Mouse (Mus musculus) liver, embryonic 15.5 days (tissue): ENCODE data around the gene Negr1. TPM values are rescaled to one million over a fixed set of nuclear protein-coding genes. Genes with fewer than 3 reads are reported as not detected.

Experiments
- ATAC-seq: fragments of 200-750 bp; cut with Nextera tagmentation; 2 replicates; pipeline ENCODE4 v1.8.0; 2017; ENCODE audit warnings: moderate number of reproducible peaks, mild to moderate bottlenecking, moderate library complexity; ENCODE audit not compliant: insufficient read depth
- H3K27ac ChIP-seq: fragments of 300-500 bp; sonication (generic); replicated peaks from 2 replicates; pipeline ENCODE4 v1.5.1; 2015; ENCODE audit warnings: mild to moderate bottlenecking, inconsistent platforms
- H3K27me3 ChIP-seq: fragments of 300-500 bp; sonication (generic); 2 replicates; pipeline ENCODE4 v1.6.1; 2015; ENCODE audit warnings: mild to moderate bottlenecking, inconsistent platforms
- H3K36me3 ChIP-seq: fragments of 300-500 bp; sonication (generic); replicated peaks from 2 replicates; pipeline ENCODE4 v1.6.1; 2015; ENCODE audit warnings: moderate library complexity, mild to moderate bottlenecking, inconsistent platforms
- H3K4me1 ChIP-seq: fragments of 300-500 bp; sonication (generic); replicated peaks from 2 replicates; pipeline ENCODE4 v1.6.1; 2015; ENCODE audit warnings: inconsistent platforms
- H3K4me2 ChIP-seq: fragments of 300-500 bp; sonication (generic); 2 replicates; pipeline ENCODE4 v1.6.1; 2015; ENCODE audit warnings: moderate library complexity, mild to moderate bottlenecking, inconsistent platforms
- H3K4me3 ChIP-seq: fragments of 300-500 bp; sonication (generic); replicated peaks from 2 replicates; pipeline ENCODE4 v1.5.1; 2015; ENCODE audit warnings: mild to moderate bottlenecking, inconsistent platforms
- H3K9ac ChIP-seq: fragments of 300-500 bp; sonication (generic); 2 replicates; pipeline ENCODE4 v1.6.1; 2015; ENCODE audit warnings: moderate library complexity, mild to moderate bottlenecking, inconsistent platforms
- H3K9me3 ChIP-seq: fragments of 300-500 bp; sonication (generic); replicated peaks from 2 replicates; pipeline ENCODE4 v1.6.1; 2016; ENCODE audit warnings: inconsistent platforms
- WGBS: fragments of 180-500 bp; shearing (Covaris S2); methylation state at CpG from one replicate; pipeline ENCODE4 v1.1.7; 2015; ENCODE audit warnings: mixed read lengths; ENCODE audit not compliant: insufficient replicate concordance; 5-methylcytosine and 5-hydroxymethylcytosine counted together
- polyA plus RNA-seq: library from polyadenylated mRNA; unstranded; fragments of >200 nt; fragmentation: Nextera tagmentation; extraction: Ambion mirVana; gene quantifications from 2 replicates; pipeline ENCODE4 v1.2.1, GENCODE M21; 2015

Negr1 gene
- polyA plus RNA-seq, 1 experiment from 2014 or later = 0.08 TPM

- H3K27me3 ChIP-seq = no peaks in the 10 kb centered on the region
- no peak overlapping the region for H3K9ac ChIP-seq
- no peaks in the 10 kb centered on the region for H3K9me3 ChIP-seq
- no peaks in the 10 kb centered on the region for H3K4me1 ChIP-seq
- H3K27ac ChIP-seq = no peak overlapping the region
- no peak overlapping the region for H3K4me2 ChIP-seq
- ATAC-seq = no peak
- whole genome bisulfite sequencing = 67% methylated on average over 1 of the region's 1 CpGs
- H3K4me3 ChIP-seq = no peak overlapping the region
- no peaks in the 10 kb centered on the region for H3K36me3 ChIP-seq
Measured at GRCm38 (mm10) chr3:156698687-156699086, 137.1 kb downstream of the Negr1 start.

GRCm38 (mm10) chr3:156703241-156703640 lies 141.6 kb downstream of the Negr1 start:
- no peak for ATAC-seq
- H3K36me3 ChIP-seq = no peaks in the 10 kb centered on the region
- no peak overlapping the region for H3K9ac ChIP-seq
- H3K27me3 ChIP-seq = no peaks in the 10 kb centered on the region
- no peaks in the 10 kb centered on the region for H3K9me3 ChIP-seq
- no peak overlapping the region for H3K4me2 ChIP-seq
- WGBS = 50% methylated on average over 1 of the region's 1 CpGs
- H3K4me1 ChIP-seq = no peaks in the 10 kb centered on the region
- no peak overlapping the region for H3K4me3 ChIP-seq
- H3K27ac ChIP-seq = no peak overlapping the region

DNA sequence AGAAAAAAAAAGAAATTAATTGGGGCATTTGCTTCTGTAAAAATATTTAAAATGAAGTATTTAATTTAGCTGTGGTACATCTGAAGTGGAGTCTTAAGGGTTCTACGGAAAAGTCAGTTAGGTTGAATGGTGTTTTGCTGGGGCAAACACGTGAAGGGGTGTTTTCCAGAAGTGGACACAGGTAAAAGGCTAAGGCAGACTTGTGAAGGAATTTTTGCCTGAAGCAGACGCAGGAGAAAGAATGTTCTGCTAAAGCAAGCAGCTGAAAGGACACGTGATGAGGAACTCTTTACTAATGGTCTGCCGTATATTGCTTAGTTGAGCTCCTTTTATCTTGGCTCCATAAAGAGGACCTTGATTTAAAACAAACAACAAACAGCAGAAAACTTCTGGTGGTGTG lies 148.6 kb downstream of the Negr1 start:
- H3K4me3 ChIP-seq = no peak overlapping the region
- no peaks in the 10 kb centered on the region for H3K36me3 ChIP-seq
- WGBS = 46% methylated on average over 5 of the region's 5 CpGs
- H3K4me2 ChIP-seq = no peak overlapping the region
- H3K9ac ChIP-seq = no peak overlapping the region
- ATAC-seq = no peak
- H3K27me3 ChIP-seq = no peaks in the 10 kb centered on the region
- no peaks in the 10 kb centered on the region for H3K9me3 ChIP-seq
- no peak overlapping the region for H3K27ac ChIP-seq
- no peaks in the 10 kb centered on the region for H3K4me1 ChIP-seq

GRCm38 (mm10) chr3:156710693-156711092 lies 149.1 kb downstream of the Negr1 start:
- 55% methylated on average over 4 of the region's 4 CpGs for WGBS
- no peaks in the 10 kb centered on the region for H3K9me3 ChIP-seq
- no peaks in the 10 kb centered on the region for H3K27me3 ChIP-seq
- H3K4me1 ChIP-seq = no peaks in the 10 kb centered on the region
- no peaks in the 10 kb centered on the region for H3K36me3 ChIP-seq
- no peak overlapping the region for H3K27ac ChIP-seq
- H3K9ac ChIP-seq = no peak overlapping the region
- no peak overlapping the region for H3K4me3 ChIP-seq
- H3K4me2 ChIP-seq = no peak overlapping the region
- no peak for ATAC-seq

- H3K36me3 ChIP-seq = no peaks in the 10 kb centered on the region
- no peaks in the 10 kb centered on the region for H3K4me1 ChIP-seq
- no peaks in the 10 kb centered on the region for H3K27me3 ChIP-seq
- H3K4me3 ChIP-seq = no peak overlapping the region
- no peaks in the 10 kb centered on the region for H3K9me3 ChIP-seq
- no peak overlapping the region for H3K4me2 ChIP-seq
- no peak overlapping the region for H3K27ac ChIP-seq
- ATAC-seq = no peak
- no peak overlapping the region for H3K9ac ChIP-seq
Measured at GRCm38 (mm10) chr3:156736335-156736734, 174.7 kb downstream of the Negr1 start.

- Histone ChIP-seq H3K27ac (no peak overlapping the region), H3K4me1 (no peaks in the 10 kb centered on the region), H3K4me3 (no peak overlapping the region), H3K4me2 (no peak overlapping the region), H3K9me3 (no peaks in the 10 kb centered on the region), H3K27me3 (no peaks in the 10 kb centered on the region), H3K9ac (no peak overlapping the region), H3K36me3 (no peaks in the 10 kb centered on the region)
- ATAC-seq = no peak
- WGBS = 47% methylated on average over 3 of the region's 3 CpGs
Measured at GRCm38 (mm10) chr3:156739529-156739928, 177.9 kb downstream of the Negr1 start.

- Histone ChIP-seq H3K4me1 (no peaks in the 10 kb centered on the region), H3K27ac (no peak overlapping the region), H3K27me3 (no peaks in the 10 kb centered on the region), H3K36me3 (no peaks in the 10 kb centered on the region), H3K4me3 (no peak overlapping the region), H3K9me3 (no peaks in the 10 kb centered on the region), H3K9ac (no peak overlapping the region), H3K4me2 (no peak overlapping the region)
- ATAC-seq = no peak
- WGBS = 71% methylated on average over 1 of the region's 1 CpGs
Measured at GRCm38 (mm10) chr3:156743266-156743665, 181.7 kb downstream of the Negr1 start.

DNA sequence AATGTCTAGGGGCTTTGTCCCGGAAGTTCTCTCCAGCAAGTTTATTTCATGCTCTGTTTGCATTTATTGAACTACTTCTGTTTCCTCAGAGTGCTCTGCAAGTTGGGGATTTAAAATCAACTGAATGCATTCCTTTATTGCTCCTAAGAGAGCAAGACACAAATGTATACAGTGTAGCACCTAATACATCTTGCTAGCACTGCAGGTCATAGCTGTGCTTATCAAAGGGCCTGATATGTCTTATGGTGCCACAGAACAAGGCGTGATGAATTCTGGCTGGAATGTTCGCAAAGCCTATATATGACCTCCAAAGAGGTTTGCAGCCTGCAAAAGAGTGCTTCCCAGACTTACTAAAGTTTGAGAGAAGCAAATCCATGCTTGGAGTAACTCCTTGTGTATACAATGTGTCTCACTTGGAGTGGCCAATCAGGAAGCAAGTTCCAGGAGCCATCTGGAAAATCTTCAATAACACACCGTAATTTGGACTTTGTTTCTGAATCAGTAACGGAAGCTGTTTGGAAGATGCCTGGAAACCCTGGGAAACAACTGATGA lies 183.7 kb downstream of the Negr1 start:
- Histone ChIP-seq H3K27me3 (no peaks in the 10 kb centered on the region), H3K4me3 (no peak overlapping the region), H3K4me1 (no peaks in the 10 kb centered on the region), H3K4me2 (no peak overlapping the region), H3K36me3 (no peaks in the 10 kb centered on the region), H3K9ac (no peak overlapping the region), H3K9me3 (no peaks in the 10 kb centered on the region), H3K27ac (no peak overlapping the region)
- ATAC-seq = no peak
- 67% methylated on average over 5 of the region's 5 CpGs for WGBS

GRCm38 (mm10) chr3:156747456-156747855 lies 185.9 kb downstream of the Negr1 start:
- no peak overlapping the region for H3K27ac ChIP-seq
- H3K4me2 ChIP-seq = no peak overlapping the region
- ATAC-seq = no peak
- no peaks in the 10 kb centered on the region for H3K36me3 ChIP-seq
- no peaks in the 10 kb centered on the region for H3K4me1 ChIP-seq
- H3K9ac ChIP-seq = no peak overlapping the region
- H3K4me3 ChIP-seq = no peak overlapping the region
- 60% methylated on average over 3 of the region's 3 CpGs for WGBS
- H3K9me3 ChIP-seq = no peaks in the 10 kb centered on the region
- no peaks in the 10 kb centered on the region for H3K27me3 ChIP-seq

- Histone ChIP-seq H3K27me3 (no peaks in the 10 kb centered on the region), H3K9ac (no peak overlapping the region), H3K36me3 (no peaks in the 10 kb centered on the region), H3K4me1 (no peaks in the 10 kb centered on the region), H3K4me3 (no peak overlapping the region), H3K4me2 (no peak overlapping the region), H3K27ac (no peak overlapping the region), H3K9me3 (no peaks in the 10 kb centered on the region)
- no peak for ATAC-seq
- 72% methylated on average over 4 of the region's 4 CpGs for WGBS
Measured at GRCm38 (mm10) chr3:156753780-156754373, 192.3 kb downstream of the Negr1 start.

DNA sequence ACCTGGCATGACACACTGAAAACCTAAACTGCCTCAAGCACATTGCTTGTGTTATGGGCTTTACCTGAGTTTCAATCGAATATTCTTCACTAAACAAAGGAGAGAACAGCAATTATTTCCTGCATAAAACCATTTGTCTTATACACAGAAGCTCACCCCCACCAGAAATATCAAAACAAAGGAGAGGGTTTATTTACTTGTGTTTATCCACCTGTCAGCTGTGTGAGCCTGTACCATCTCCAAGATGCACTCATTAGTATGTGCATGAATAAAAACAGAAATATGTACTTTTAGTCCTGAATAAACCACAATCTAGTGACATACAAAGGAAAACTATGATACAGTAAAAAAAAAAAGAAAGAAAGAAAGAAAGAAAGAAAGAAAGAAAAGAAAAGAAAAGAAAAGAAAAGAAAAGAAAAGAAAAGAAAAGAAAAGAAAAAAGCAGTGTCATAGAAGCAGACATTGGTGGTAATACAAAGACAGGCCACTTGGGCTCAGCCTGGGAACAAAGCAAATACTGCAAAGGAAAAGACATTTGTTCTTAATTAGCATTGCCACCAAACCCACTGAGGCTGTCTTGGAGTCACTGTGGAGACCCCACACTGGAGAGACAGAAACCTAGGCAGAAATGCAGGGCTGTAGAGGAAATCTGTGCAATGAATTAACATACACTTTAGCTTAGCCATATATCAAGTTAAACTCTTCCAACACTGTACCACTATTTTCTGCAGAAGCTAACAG lies 193.4 kb downstream of the Negr1 start:
- H3K9ac ChIP-seq = no peak overlapping the region
- H3K4me2 ChIP-seq = no peak overlapping the region
- no peak for ATAC-seq
- no peaks in the 10 kb centered on the region for H3K4me1 ChIP-seq
- no peak overlapping the region for H3K4me3 ChIP-seq
- no peak overlapping the region for H3K27ac ChIP-seq
- no peaks in the 10 kb centered on the region for H3K9me3 ChIP-seq
- H3K27me3 ChIP-seq = no peaks in the 10 kb centered on the region
- 41% methylated on average over 1 of the region's 1 CpGs for WGBS
- no peaks in the 10 kb centered on the region for H3K36me3 ChIP-seq
